Mouse (Mus musculus) neural tube, embryonic 11.5 days (tissue): ENCODE measurements around the gene Catsperz. TPM values are rescaled to one million over a fixed set of nuclear protein-coding genes. Genes with fewer than 3 reads are reported as not detected.

Source experiments
- ATAC-seq: fragments of 200-750 bp; cut with Nextera tagmentation; 2 replicates; pipeline ENCODE4 v1.8.0; 2017; ENCODE audit warnings: moderate number of reproducible peaks, mild to moderate bottlenecking, moderate TSS enrichment, moderate library complexity; ENCODE audit not compliant: insufficient read depth, low FRiP score, low TSS enrichment
- DNase-seq: peaks from one replicate; pipeline ENCODE4 v3.0.0-alpha.2; 2015; ENCODE audit warnings: low spot score
- H3K27ac ChIP-seq: fragments of 300-500 bp; sonication (generic); 2 replicates; pipeline ENCODE4 v1.5.1; 2014; ENCODE audit warnings: low read depth, mild to moderate bottlenecking, low read length
- H3K27me3 ChIP-seq: fragments of 300-500 bp; sonication (generic); 2 replicates; pipeline ENCODE4 v1.6.1; 2014; ENCODE audit warnings: mild to moderate bottlenecking, low read length, mixed read lengths; ENCODE audit not compliant: control insufficient read depth, insufficient read depth
- H3K36me3 ChIP-seq: fragments of 300-500 bp; sonication (generic); 2 replicates; pipeline ENCODE4 v1.6.1; 2014; ENCODE audit warnings: mild to moderate bottlenecking, low read length, moderate library complexity, mixed read lengths; ENCODE audit not compliant: control insufficient read depth, insufficient read depth
- H3K4me1 ChIP-seq: fragments of 300-500 bp; sonication (generic); 2 replicates; pipeline ENCODE4 v1.6.1; 2014; ENCODE audit warnings: low read length, mixed read lengths; ENCODE audit not compliant: control insufficient read depth, insufficient read depth
- H3K4me2 ChIP-seq: fragments of 300-500 bp; sonication (generic); 2 replicates; pipeline ENCODE4 v1.6.1; 2014; ENCODE audit warnings: low read depth, mild to moderate bottlenecking, moderate library complexity
- H3K4me3 ChIP-seq: fragments of 300-500 bp; sonication (generic); 2 replicates; pipeline ENCODE4 v1.5.1; 2014; ENCODE audit warnings: low read depth, low read length
- H3K9ac ChIP-seq: fragments of 300-500 bp; sonication (generic); 2 replicates; pipeline ENCODE4 v1.6.1; 2014; ENCODE audit warnings: mild to moderate bottlenecking, low read length
- H3K9me3 ChIP-seq: fragments of 300-500 bp; sonication (generic); 2 replicates; pipeline ENCODE4 v1.6.1; 2016; ENCODE audit warnings: low read length; ENCODE audit not compliant: control insufficient read depth
- WGBS: fragments of 180-500 bp; shearing (Covaris S2); extraction: QIAGEN DNeasy Blood & Tissue Kit; methylation state at CpG from one replicate; pipeline ENCODE4 v1.1.7; 2014; 5-methylcytosine and 5-hydroxymethylcytosine counted together
- polyA plus RNA-seq: library from polyadenylated mRNA; unstranded; fragments of >200 nt; fragmentation: Nextera tagmentation; extraction: Ambion mirVana; gene quantifications from 2 replicates; pipeline ENCODE4 v1.2.1, GENCODE M21; 2014

Catsperz gene
- polyA plus RNA-seq, 1 experiment from 2014 or later = 0.77 TPM

GRCm38 (mm10) chr19:6941372-6942248 is 16.4 kb upstream of the Catsperz start, which contains the start of gene Bad:
Gene Bad (plus strand): TSS chr19:6941861.
- WGBS = under 1% methylated on average over 83 of the region's 83 CpGs
- peak within 1 kb of the TSS; percentile 49 for H3K4me3 ChIP-seq
- DNase-seq = peak; percentile 97

GRCm38 (mm10) chr19:6940396-6941351 is 15.5 kb upstream of the Catsperz start:
- Histone ChIP-seq H3K27ac (peak overlapping the region; percentile 78; the same call in 1 of the 2 replicates), H3K4me3 (peak overlapping the region; percentile 49), H3K4me1 (peaks cover 15% of the 10 kb centered on the region), H3K36me3 (peaks cover 2% of the 10 kb centered on the region; the same call in 1 of the 2 replicates), H3K9me3 (no peaks in the 10 kb centered on the region), H3K4me2 (peak overlapping the region; percentile 100), H3K27me3 (peaks cover 8% of the 10 kb centered on the region), H3K9ac (peak overlapping the region; percentile 52)
- peak; percentile 15; the same call in 1 of the 2 replicates for ATAC-seq
- WGBS = 26% methylated on average over 29 of the region's 29 CpGs
- DNase-seq = no peak

More at GRCm38 (mm10) chr19:6941372-6942248, 16.4 kb upstream of the Catsperz start, which contains the start of gene Bad:
- no peaks in the 10 kb centered on the region for H3K27me3 ChIP-seq
- peak within 1 kb of the TSS; percentile 78 for H3K27ac ChIP-seq
- H3K9me3 ChIP-seq = no peaks in the 10 kb centered on the region
- ATAC-seq = peak; percentile 82
- peaks cover 15% of the 10 kb centered on the region for H3K4me1 ChIP-seq
- H3K4me2 ChIP-seq = peak within 1 kb of the TSS; percentile 100
- peak within 1 kb of the TSS; percentile 52 for H3K9ac ChIP-seq
- peaks cover 2% of the 10 kb centered on the region; the same call in 1 of the 2 replicates for H3K36me3 ChIP-seq

DNA sequence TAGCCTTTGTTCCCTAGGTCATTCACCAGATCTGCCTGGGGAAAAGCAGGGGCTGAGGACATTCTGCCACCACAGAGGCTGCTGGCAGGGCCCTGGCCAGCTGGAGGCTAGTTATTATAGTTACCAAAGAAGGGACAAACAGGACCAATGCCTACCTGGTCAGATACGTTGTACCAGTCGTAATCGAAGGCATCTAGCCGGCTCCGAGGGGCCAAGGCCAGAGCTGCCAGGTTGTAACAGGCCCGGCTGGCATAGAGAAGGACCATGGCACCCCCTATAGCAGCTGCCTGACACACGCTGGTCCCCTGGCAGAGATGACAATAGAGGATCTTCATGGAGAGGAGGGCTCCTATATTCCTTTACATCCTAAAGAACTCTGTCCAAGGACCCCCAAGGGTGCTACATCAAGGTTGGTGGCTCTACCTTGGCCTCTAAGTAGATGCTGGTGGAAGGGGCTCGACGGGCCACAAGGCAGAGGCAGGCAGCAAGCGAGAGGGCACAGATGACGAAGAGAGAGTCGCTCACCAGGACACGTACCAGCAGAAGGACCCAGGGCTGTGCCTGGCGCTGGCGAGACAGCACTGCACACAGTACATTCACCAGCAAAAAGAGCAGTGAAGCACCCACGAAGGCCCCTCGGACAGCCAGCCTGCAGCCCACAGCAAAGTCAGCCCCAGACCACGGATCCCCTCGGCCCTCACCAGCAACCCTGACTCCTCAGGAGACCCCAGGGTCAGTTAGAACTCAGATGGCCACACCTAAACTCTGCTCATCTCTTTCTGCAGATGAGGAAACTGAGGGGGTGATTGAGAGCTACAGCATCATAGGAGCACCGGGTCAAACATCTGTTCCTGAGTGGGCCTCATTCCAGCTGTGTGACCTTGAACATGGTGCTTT is 14.2 kb upstream of the Catsperz start:
- no peak overlapping the region for H3K27ac ChIP-seq
- no peak overlapping the region for H3K4me3 ChIP-seq
- no peaks in the 10 kb centered on the region for H3K9me3 ChIP-seq
- 93% methylated on average over 20 of the region's 20 CpGs for WGBS
- ATAC-seq = no peak
- peaks cover 21% of the 10 kb centered on the region for H3K27me3 ChIP-seq
- no peak overlapping the region for H3K9ac ChIP-seq
- peaks cover 15% of the 10 kb centered on the region for H3K4me1 ChIP-seq
- peaks cover 2% of the 10 kb centered on the region; the same call in 1 of the 2 replicates for H3K36me3 ChIP-seq
- DNase-seq = no peak
- H3K4me2 ChIP-seq = 0 out of 2 replicates have a peak overlapping the region, but pooled peaks have one; percentile 9

DNA sequence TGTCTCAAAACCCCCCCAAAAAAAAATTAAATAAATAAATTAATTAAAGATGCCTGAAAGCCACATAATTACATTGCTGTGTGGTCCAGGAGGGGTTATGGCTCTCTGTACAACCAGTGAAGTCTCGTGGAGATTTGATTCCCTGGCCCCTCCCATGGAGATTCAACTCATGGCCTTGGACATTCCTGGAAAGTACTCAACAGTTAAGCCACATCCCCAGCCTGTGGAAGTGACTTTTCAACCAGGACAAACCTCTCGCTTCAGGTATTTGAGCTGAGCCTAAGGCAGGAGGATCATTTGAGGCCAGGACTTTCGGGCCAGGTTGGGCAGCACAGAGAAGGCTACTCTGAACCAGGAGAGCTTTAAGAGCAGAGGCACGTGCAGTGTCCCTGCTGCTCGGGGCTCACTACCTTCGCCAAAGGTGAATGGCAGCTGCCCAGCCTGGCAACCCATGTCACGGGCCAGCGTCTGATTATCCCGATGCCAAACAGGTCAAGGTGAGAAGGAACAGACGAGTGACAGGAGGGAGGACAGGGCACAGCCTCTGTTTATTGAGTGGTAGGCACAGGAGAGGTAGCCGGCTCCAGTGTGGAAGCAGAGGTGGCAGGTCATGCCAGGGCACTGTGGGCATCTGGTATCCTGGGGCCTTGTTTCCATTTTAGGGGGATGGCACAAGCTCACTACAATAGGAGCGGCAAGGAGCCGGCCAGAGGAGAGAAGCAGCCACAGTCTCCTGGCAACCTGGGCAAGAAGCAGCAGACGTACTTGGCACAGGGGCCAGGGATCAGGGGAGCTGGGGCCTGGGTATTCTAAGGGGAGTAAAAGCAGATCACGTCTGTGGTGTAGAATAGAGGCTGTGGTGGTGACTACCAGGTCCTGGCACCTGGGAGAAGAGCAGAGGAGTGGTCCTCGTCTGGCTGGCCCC is 12.6 kb upstream of the Catsperz start:
- H3K4me2 ChIP-seq = no peak overlapping the region
- H3K4me1 ChIP-seq = peaks cover 19% of the 10 kb centered on the region
- H3K27me3 ChIP-seq = peaks cover 36% of the 10 kb centered on the region
- DNase-seq = no peak
- H3K4me3 ChIP-seq = no peak overlapping the region
- H3K9me3 ChIP-seq = no peaks in the 10 kb centered on the region
- no peak for ATAC-seq
- H3K36me3 ChIP-seq = peaks cover 2% of the 10 kb centered on the region; the same call in 1 of the 2 replicates
- no peak overlapping the region for H3K27ac ChIP-seq
- no peak overlapping the region for H3K9ac ChIP-seq
- 81% methylated on average over 16 of the region's 16 CpGs for WGBS

DNA sequence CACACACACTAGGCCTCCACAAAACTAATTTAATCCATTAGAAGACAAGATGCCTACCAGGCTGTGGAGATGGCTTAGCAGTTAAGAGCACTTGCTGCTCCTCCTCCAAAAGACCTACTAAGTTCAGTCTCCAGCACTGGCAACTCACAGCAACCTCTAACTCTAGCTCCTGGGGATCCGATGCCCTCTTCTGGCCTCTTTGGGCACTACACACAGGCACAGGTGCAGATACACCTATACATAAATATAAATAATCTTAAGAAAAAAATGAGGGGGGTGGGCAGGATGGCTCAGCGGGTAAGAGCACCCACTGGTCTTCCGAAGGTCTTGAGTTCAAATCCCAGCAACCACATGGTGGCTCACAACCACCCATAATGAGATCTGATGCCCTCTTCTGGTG is 11.1 kb upstream of the Catsperz start:
- H3K27me3 ChIP-seq = peaks cover 50% of the 10 kb centered on the region

DNA sequence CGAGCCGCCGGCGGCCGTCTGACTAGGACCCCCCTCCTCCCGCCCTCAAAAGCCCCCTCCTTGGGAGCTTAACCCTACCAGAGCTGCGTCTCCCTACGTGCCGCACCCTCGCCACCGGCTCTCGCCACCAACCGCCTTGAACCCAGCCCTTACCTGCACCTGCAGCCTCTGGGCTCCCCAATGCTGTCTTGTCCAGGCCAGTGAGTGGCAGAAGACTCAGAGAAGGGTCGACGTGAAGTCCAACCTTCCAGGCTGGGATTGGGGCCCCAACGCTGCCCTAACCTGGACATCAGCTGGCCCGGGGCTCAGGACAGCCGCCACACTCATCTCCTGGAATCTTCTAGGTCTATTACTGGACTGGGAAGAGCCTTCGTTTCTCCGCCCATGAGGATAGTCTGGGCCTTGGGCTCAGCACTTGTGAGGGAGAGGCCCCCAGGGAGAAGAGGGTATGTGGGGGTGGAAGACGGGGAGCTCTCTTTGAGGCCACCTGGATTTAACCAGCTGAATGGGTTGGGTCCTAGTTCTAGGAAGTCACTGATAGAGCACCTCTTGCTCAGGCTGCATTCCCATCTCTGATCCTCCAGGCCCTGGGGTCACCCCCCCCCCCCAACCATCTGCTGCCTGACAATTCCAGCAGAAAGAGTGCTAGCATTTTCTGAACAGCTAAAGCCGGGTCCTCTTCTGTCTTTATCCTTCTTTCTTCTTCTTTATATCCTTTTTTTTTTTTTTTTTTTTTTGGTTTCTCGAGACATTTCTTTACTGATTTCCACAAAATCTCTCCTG is 9.2 kb upstream of the Catsperz start, which contains the start of gene Kcnk4:
Kcnk4 (minus strand) TSS at position 321 of the 783 bp plus-strand sequence.
- WGBS = 8% methylated on average over 22 of the region's 23 CpGs
- ATAC-seq = no peak
- H3K36me3 ChIP-seq = peaks cover 2% of the 10 kb centered on the region; the same call in 1 of the 2 replicates
- H3K9me3 ChIP-seq = no peaks in the 10 kb centered on the region
- no peak for DNase-seq
- peak within 1 kb of the TSS; percentile 46 for H3K4me2 ChIP-seq
- H3K4me1 ChIP-seq = peaks cover 10% of the 10 kb centered on the region
- H3K27ac ChIP-seq = no peak within 1 kb of the TSS
- peaks cover 60% of the 10 kb centered on the region for H3K27me3 ChIP-seq
- peak within 1 kb of the TSS; percentile 18 for H3K9ac ChIP-seq
- H3K4me3 ChIP-seq = peak within 1 kb of the TSS; percentile 25

More for the DNA sequence above, 11.1 kb upstream of the Catsperz start:
- no peak for ATAC-seq
- H3K4me2 ChIP-seq = no peak overlapping the region
- no peaks in the 10 kb centered on the region for H3K9me3 ChIP-seq
- peaks cover 15% of the 10 kb centered on the region for H3K4me1 ChIP-seq
- H3K9ac ChIP-seq = no peak overlapping the region
- H3K36me3 ChIP-seq = peaks cover 2% of the 10 kb centered on the region; the same call in 1 of the 2 replicates
- no peak overlapping the region for H3K27ac ChIP-seq
- no peak for DNase-seq
- WGBS = 29% methylated on average over 3 of the region's 3 CpGs
- H3K4me3 ChIP-seq = no peak overlapping the region
